Mouse (Mus musculus) brain, embryonic 14.5 days (tissue): ENCODE measurements around the gene Gpr84.

Experiments
- CTCF ChIP-seq: fragments of 200-500 bp; IDR thresholded peaks from 2 replicates; pipeline ENCODE4 v1.5.1; 2012; ENCODE audit warnings: inconsistent platforms, mild to moderate bottlenecking, moderate library complexity, borderline replicate concordance; ENCODE audit not compliant: insufficient read depth, insufficient read length; ENCODE audit errors: extremely low read depth
- POLR2A ChIP-seq: fragments of 200-500 bp; IDR thresholded peaks from 2 replicates; pipeline ENCODE4 v1.6.1; 2012; ENCODE audit warnings: mild to moderate bottlenecking, inconsistent platforms, borderline replicate concordance; ENCODE audit not compliant: poor library complexity, insufficient read depth, insufficient read length, severe bottlenecking; ENCODE audit errors: extremely low read depth

DNA sequence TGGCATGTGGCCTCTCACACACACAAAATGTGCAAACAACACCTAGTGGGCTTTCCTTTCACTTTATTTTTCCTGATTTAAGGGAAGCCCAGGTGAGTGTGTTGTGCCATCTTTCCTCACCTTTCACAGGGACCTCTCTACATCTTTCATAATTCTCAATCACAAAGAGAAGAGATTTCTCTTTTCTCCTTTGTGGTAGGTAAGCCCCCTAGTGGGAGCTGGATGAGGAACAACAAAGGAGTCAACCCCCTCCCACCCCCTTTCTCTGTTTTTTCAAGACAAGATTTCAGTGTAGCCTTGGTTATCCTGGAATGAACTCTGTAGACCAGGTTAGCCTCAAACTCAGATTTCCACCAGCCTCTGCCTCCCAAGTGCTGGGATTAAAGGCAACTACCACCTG lies 33.1 kb upstream of the Gpr84 start:
- TF ChIP-seq CTCF (no peak), POLR2A (no peak)
